Mouse (Mus musculus): ENCODE measurements around the gene Gm14147.
"Not testable (repeated sequence)": the region's sequence is repeated elsewhere in the genome, so short reads cannot be mapped to it uniquely, and the experiment has no call there.

The Gm14147 gene

GRCm38 (mm10) chr2:151097945-151098344, at the start of gene Gm14147:
TSS of gene Gm14147 (plus strand) at chr2:151098245.
- not testable (repeated sequence) for DNase-seq (ENCODE audit: low spot score)

DNA sequence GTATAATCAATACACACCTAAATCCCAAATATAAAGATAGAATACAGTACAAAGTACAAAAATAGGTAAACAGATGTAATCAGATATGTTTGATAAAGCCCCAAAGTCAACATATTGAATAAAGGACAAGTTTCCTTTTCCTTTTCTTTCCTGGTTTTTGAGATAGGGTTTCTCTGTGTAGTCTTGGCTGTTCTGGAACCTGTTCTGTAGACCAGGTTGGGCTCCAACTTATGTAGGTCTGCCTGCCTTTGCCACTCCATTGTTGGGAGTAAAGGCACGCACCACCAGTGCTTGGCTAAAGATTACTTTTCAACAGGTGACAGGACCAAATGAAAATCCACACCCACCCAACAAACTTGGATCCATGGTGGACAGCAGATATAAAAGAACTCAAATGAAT, 41.4 kb upstream of the Gm14147 start:
- DNase-seq (ENCODE audit: low spot score), result no peak

DNA sequence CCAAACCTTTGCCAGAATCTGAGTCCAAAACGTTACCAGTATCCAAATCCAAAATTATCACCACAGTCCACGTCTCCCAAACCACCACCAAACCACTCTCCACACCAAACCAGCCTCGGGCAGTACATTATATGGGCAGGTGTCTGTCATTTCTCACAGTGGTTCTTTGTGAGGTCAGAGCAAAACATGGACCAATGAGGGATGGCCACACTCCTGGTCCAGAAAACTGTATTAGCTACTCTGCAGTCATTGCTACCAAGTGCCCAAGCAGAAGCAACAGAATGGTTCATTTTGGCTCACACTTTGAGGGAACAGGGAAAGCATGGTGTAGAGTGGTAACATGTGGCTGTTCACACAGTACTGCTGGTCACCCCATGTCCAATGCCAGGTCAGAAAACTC, 5.8 kb upstream of the Gm14147 start, which contains the start of gene Gm14151:
TSS of gene Gm14151 (minus strand) at position 101 of the 400 bp plus-strand sequence.
- not testable (repeated sequence) for DNase-seq (ENCODE audit: low spot score)

All from layer of hippocampus, adult 11-12 months (tissue).